Mouse (Mus musculus): ENCODE measurements at regions not wholly inside any gene's neighbourhood (a gene's known extent, or its start where the extent isn't known, plus 50 kb on each side); places are given as distances from the start of the nearest gene placed in this dataset.

DNA sequence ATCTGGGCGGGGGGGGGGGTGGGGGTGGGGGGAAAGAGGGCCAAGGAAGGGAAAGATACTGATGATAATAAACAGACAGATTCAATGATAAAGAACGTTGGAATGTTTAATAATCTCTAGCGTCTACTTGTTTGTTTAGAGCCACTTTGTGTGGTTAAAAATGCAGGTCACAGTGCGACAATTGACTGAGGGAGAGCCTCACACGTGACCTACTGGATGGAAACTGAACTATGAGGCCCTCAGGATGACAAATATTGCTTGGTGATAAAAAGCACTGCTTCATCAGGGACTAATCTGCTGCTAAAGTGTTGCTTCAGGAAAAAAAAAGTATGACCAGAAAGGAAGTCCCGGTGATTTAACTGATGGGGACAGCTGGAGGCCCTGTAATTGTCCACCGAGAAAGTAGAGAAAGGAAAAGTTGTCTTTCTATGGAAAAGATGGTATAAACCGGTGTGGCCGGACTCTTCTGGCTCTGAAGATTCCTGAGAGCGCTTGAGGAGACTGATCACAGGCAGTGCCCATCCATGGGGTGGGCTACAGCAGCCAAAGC is 269.3 kb downstream of the Foxo1 start:
- TF ChIP-seq CTCF (conservative IDR thresholded peaks at IDR 0.05; ENCODE audit: insufficient read depth, insufficient read length, low read depth, low read length) (no peak), POLR2A (IDR thresholded peaks at IDR 0.05; ENCODE audit: low read depth, low read length) (no peak)

Data from kidney, adult 2 months (tissue).